Mouse (Mus musculus): Measurements from ENCODE around the gene Tpx2. TPM values are rescaled to one million over a fixed set of nuclear protein-coding genes. Genes with fewer than 3 reads are reported as not detected.

The Tpx2 gene
- polyA plus RNA-seq, 1 experiment from 2014 or later: 81.5 TPM

Small RNA genes within 50 kb of the gene (microRNA-seq; reads per million reads assigned to microRNA genes)
- gene Mir5622: 1.3 reads per million, percentile 3 among the genes with 10 or more reads in this experiment

Other genes with a start within 250 kb of the Tpx2 start
- gene Defb45, start 248.6 kb upstream of the Tpx2 start, polyA plus RNA-seq (2014; fragmentation: Nextera tagmentation; extraction: Ambion mirVana): not detected in 2 replicates
- not detected in 2 replicates for gene Defb36, start 243.6 kb upstream of the Tpx2 start, polyA plus RNA-seq (2014; fragmentation: Nextera tagmentation; extraction: Ambion mirVana)
- gene Defb25, start 224.9 kb upstream of the Tpx2 start, polyA plus RNA-seq (2014; fragmentation: Nextera tagmentation; extraction: Ambion mirVana): not detected in 2 replicates
- 0.34 and 0.53 TPM in 2 replicates for gene Rem1, start 221.0 kb upstream of the Tpx2 start, polyA plus RNA-seq (2014; fragmentation: Nextera tagmentation; extraction: Ambion mirVana)
- gene H13, start 178.5 kb upstream of the Tpx2 start, polyA plus RNA-seq (2014; fragmentation: Nextera tagmentation; extraction: Ambion mirVana): 136 and 161 TPM in 2 replicates
- 35.8 and 42.6 TPM in 2 replicates for gene Mcts2, start 160.9 kb upstream of the Tpx2 start, polyA plus RNA-seq (2014; fragmentation: Nextera tagmentation; extraction: Ambion mirVana)
- 29.2 and 32.8 TPM in 2 replicates for gene Id1, start 111.7 kb upstream of the Tpx2 start, polyA plus RNA-seq (2014; fragmentation: Nextera tagmentation; extraction: Ambion mirVana)
- 4.5 and 5.9 TPM in 2 replicates for gene Cox4i2, start 93.8 kb upstream of the Tpx2 start, polyA plus RNA-seq (2014; fragmentation: Nextera tagmentation; extraction: Ambion mirVana)
- gene Bcl2l1, start 16.2 kb upstream of the Tpx2 start, polyA plus RNA-seq (2014; fragmentation: Nextera tagmentation; extraction: Ambion mirVana): 179 and 189 TPM in 2 replicates
- not detected in 2 replicates for gene Mylk2, start 63.4 kb downstream of the Tpx2 start, polyA plus RNA-seq (2014; fragmentation: Nextera tagmentation; extraction: Ambion mirVana)
- 4.0 TPM in 2 replicates for gene Foxs1, start 85.2 kb downstream of the Tpx2 start, polyA plus RNA-seq (2014; fragmentation: Nextera tagmentation; extraction: Ambion mirVana)
- 6.4 and 6.6 TPM in 2 replicates for gene Dusp15, start 103.7 kb downstream of the Tpx2 start, polyA plus RNA-seq (2014; fragmentation: Nextera tagmentation; extraction: Ambion mirVana)
- gene Ttll9, start 114.5 kb downstream of the Tpx2 start, polyA plus RNA-seq (2014; fragmentation: Nextera tagmentation; extraction: Ambion mirVana): 2.5 and 4.3 TPM in 2 replicates
- 108 and 118 TPM in 2 replicates for gene Pdrg1, start 167.5 kb downstream of the Tpx2 start, polyA plus RNA-seq (2014; fragmentation: Nextera tagmentation; extraction: Ambion mirVana)
- gene Xkr7, start 183.9 kb downstream of the Tpx2 start, polyA plus RNA-seq (2014; fragmentation: Nextera tagmentation; extraction: Ambion mirVana): 0.87 and 1.0 TPM in 2 replicates
- gene Ccm2l, start 218.0 kb downstream of the Tpx2 start, polyA plus RNA-seq (2014; fragmentation: Nextera tagmentation; extraction: Ambion mirVana): 0.77 and 1.1 TPM in 2 replicates

Measured in forebrain, embryonic 14.5 days (tissue).